Comparison of ENCODE assay signal across 8 mouse cellular contexts in genomic region chr6:83038496-83039012, GRCm38 (mm10). TPM values are rescaled to one million over a fixed set of nuclear protein-coding genes. Genes with fewer than 3 reads are reported as not detected.
DNase-seq lines count a peak whose midpoint lies in the region; ATAC-seq lines count a peak whose summit lies in the region.

No protein-coding gene starts in this region.

- H3K4me3 ChIP-seq in macrophage (ENCODE audit: inconsistent target) = no peak overlapping the region

- 29% methylated on average over 22 of the region's 24 CpGs for WGBS in macrophage (ENCODE audit: missing documents)

- no peaks in the 10 kb centered on the region for H3K36me3 ChIP-seq in macrophage (ENCODE audit: inconsistent target)

- peak; percentile 89 for ATAC-seq in inflammation-experienced regulatory T-cells, adult 6 months

- peaks cover 16% of the 10 kb centered on the region; the same call in 1 of the 2 replicates for H3K79me2 ChIP-seq in macrophage (ENCODE audit: inconsistent target)

- DNase-seq in adrenal gland, adult 18-20 months (ENCODE audit: low spot score in 2 of 2) = peak; percentile 98 to 99
- DNase-seq in embryo, embryonic 10.5 days (ENCODE audit: low spot score) = peak; percentile 93
- DNase-seq in gastrocnemius, postnatal 25 days = peak; percentile 87
- peak; percentile 76 to 95 for DNase-seq in left cerebral cortex, adult 8-10 months (ENCODE audit: low spot score in 2 of 2)
- peak; percentile 68 for DNase-seq in retina, postnatal 7 days (ENCODE audit: low read depth, low spot score)
- peak; percentile 79 to 97 for DNase-seq in urinary bladder, adult 18-20 months (ENCODE audit: low spot score in 2 of 2)

- peak overlapping the region; percentile 19 for H3K27ac ChIP-seq in macrophage

RNA-seq across cellular contexts. Expression of gene Loxl3, which starts 4.6 kb away (rescaled TPM):
- 1 to 10 TPM; 1.6 to 1.8 TPM for total RNA-seq in adrenal gland, adult 18-20 months (2021)
- total RNA-seq in gastrocnemius, postnatal 25 days (2021) = 1 to 10 TPM; 4.2 to 5.3 TPM
- not detected for polyA plus RNA-seq in inflammation-experienced regulatory T-cells, adult 6 months (2017; shearing (Covaris generic))
- 1 to 10 TPM; 2.0 to 4.3 (median 3.0) TPM for total RNA-seq in left cerebral cortex, adult 8-10 months (2022)
- total RNA-seq in macrophage (2018; cell fraction: chromatin; rRNA removed) = 100 to 1,000 TPM in 5 of 26 experiments, 10 to 100 TPM in 18, 1 to 10 TPM in 3; 5.5 to 136 (median 38.4) TPM
- 10 to 100 TPM in 9 of 26 experiments, 1 to 10 TPM in 17; 1.6 to 18.5 (median 5.9) TPM for total RNA-seq in macrophage (2018; cell fraction: cytosol; rRNA removed)
- 10 to 100 TPM in 22 of 26 experiments, 1 to 10 TPM in 4; 4.2 to 87.4 (median 28.4) TPM for total RNA-seq in macrophage (2018; cell fraction: nucleus; rRNA removed)
- polyA plus RNA-seq in macrophage (2018) = 6.0 to 8.2 TPM (median 7.6 TPM) in 3 replicates

RNA-seq across cellular contexts. Expression of gene Dok1, which starts 5.3 kb away (rescaled TPM):
- 1 to 10 TPM; 7.0 to 7.2 TPM for total RNA-seq in adrenal gland, adult 18-20 months (2021)
- total RNA-seq in gastrocnemius, postnatal 25 days (2021) = 1 to 10 TPM; 1.9 to 2.6 TPM
- 10 to 100 TPM; 23.6 to 36.1 (median 30.4) TPM for polyA plus RNA-seq in inflammation-experienced regulatory T-cells, adult 6 months (2017; shearing (Covaris generic))
- total RNA-seq in left cerebral cortex, adult 8-10 months (2022) = 1 to 10 TPM; 2.1 to 3.7 (median 2.9) TPM
- total RNA-seq in macrophage (2018; cell fraction: chromatin; rRNA removed) = 10 to 100 TPM in 22 of 26 experiments, 1 to 10 TPM in 4; 3.0 to 75.5 (median 33.8) TPM
- total RNA-seq in macrophage (2018; cell fraction: cytosol; rRNA removed) = 100 to 1,000 TPM in 5 of 26 experiments, 10 to 100 TPM in 21; 39.1 to 112 (median 71.5) TPM
- 100 to 1,000 TPM in 3 of 26 experiments, 10 to 100 TPM in 23; 15.4 to 138 (median 60.7) TPM for total RNA-seq in macrophage (2018; cell fraction: nucleus; rRNA removed)
- 30.0 to 70.8 TPM (median 64.9 TPM) in 3 replicates for polyA plus RNA-seq in macrophage (2018)

RNA-seq across cellular contexts. Expression of gene Aup1, which starts 15.8 kb away (rescaled TPM):
- 100 to 1,000 TPM; 175 to 219 TPM for total RNA-seq in adrenal gland, adult 18-20 months (2021)
- 10 to 100 TPM; 71.8 to 82.5 TPM for total RNA-seq in gastrocnemius, postnatal 25 days (2021)
- polyA plus RNA-seq in inflammation-experienced regulatory T-cells, adult 6 months (2017; shearing (Covaris generic)) = 100 to 1,000 TPM; 423 to 474 (median 448) TPM
- total RNA-seq in left cerebral cortex, adult 8-10 months (2022) = 100 to 1,000 TPM in 3 of 4 experiments, 10 to 100 TPM in 1; 98.7 to 123 (median 111) TPM
- 100 to 1,000 TPM; 162 to 586 (median 393) TPM for total RNA-seq in macrophage (2018; cell fraction: chromatin; rRNA removed)
- total RNA-seq in macrophage (2018; cell fraction: cytosol; rRNA removed) = 100 to 1,000 TPM; 226 to 433 (median 334) TPM
- 100 to 1,000 TPM; 176 to 503 (median 306) TPM for total RNA-seq in macrophage (2018; cell fraction: nucleus; rRNA removed)
- 192 to 272 TPM (median 246 TPM) in 3 replicates for polyA plus RNA-seq in macrophage (2018)

RNA-seq across cellular contexts. Expression of gene Htra2, which starts 16.5 kb away (rescaled TPM):
- total RNA-seq in adrenal gland, adult 18-20 months (2021) = 10 to 100 TPM; 44.0 to 55.2 TPM
- total RNA-seq in gastrocnemius, postnatal 25 days (2021) = 10 to 100 TPM; 16.5 to 18.4 TPM
- 10 to 100 TPM; 23.5 to 29.2 (median 28.4) TPM for polyA plus RNA-seq in inflammation-experienced regulatory T-cells, adult 6 months (2017; shearing (Covaris generic))
- total RNA-seq in left cerebral cortex, adult 8-10 months (2022) = 10 to 100 TPM; 47.7 to 53.7 (median 50.4) TPM
- total RNA-seq in macrophage (2018; cell fraction: chromatin; rRNA removed) = 100 to 1,000 TPM in 18 of 26 experiments, 10 to 100 TPM in 8; 53.1 to 213 (median 134) TPM
- total RNA-seq in macrophage (2018; cell fraction: cytosol; rRNA removed) = 10 to 100 TPM; 34.2 to 68.0 (median 50.8) TPM
- total RNA-seq in macrophage (2018; cell fraction: nucleus; rRNA removed) = 100 to 1,000 TPM in 16 of 26 experiments, 10 to 100 TPM in 10; 48.6 to 222 (median 110) TPM
- polyA plus RNA-seq in macrophage (2018) = 33.7 to 84.6 TPM (median 58.6 TPM) in 3 replicates

RNA-seq across cellular contexts. Expression of gene Dqx1, which starts 19.1 kb away (rescaled TPM):
- total RNA-seq in adrenal gland, adult 18-20 months (2021) = 1 to 10 TPM; 2.2 to 3.3 TPM
- total RNA-seq in gastrocnemius, postnatal 25 days (2021) = under 1 TPM; 0.26 to 0.51 TPM
- polyA plus RNA-seq in inflammation-experienced regulatory T-cells, adult 6 months (2017; shearing (Covaris generic)) = 1 to 10 TPM; 2.1 to 2.7 (median 2.7) TPM
- total RNA-seq in left cerebral cortex, adult 8-10 months (2022) = 1 to 10 TPM in 2 of 4 experiments, under 1 TPM in 2; 0.67 to 1.5 (median 1.1) TPM
- 10 to 100 TPM in 20 of 26 experiments, 1 to 10 TPM in 6; 5.4 to 16.1 (median 12.2) TPM for total RNA-seq in macrophage (2018; cell fraction: chromatin; rRNA removed)
- under 1 TPM; 0.04 to 0.55 (median 0.16) TPM for total RNA-seq in macrophage (2018; cell fraction: cytosol; rRNA removed)
- 10 to 100 TPM in 1 of 26 experiments, 1 to 10 TPM in 25; 1.8 to 11.4 (median 6.1) TPM for total RNA-seq in macrophage (2018; cell fraction: nucleus; rRNA removed)
- 0.23 to 0.54 TPM (median 0.51 TPM) in 3 replicates for polyA plus RNA-seq in macrophage (2018)
